Mouse (Mus musculus): Measurements from ENCODE around the gene Nlrp6.

- TF ChIP-seq CTCF (IDR thresholded peaks at IDR 0.05; ENCODE audit: control insufficient read depth, insufficient read depth, insufficient replicate concordance, low read depth, low read length) (no peak), POLR2A (IDR thresholded peaks at IDR 0.05; ENCODE audit: control insufficient read depth, low read depth, low read length) (no peak)
Observed at GRCm38 (mm10) chr7:140953800-140954732, 33.4 kb downstream of the Nlrp6 start.

Data from testis, adult 2 months (tissue).